Mouse (Mus musculus): ENCODE data around the gene Adra1d. TPM values are rescaled to one million over a fixed set of nuclear protein-coding genes. Genes with fewer than 3 reads are reported as not detected.

Gene Adra1d
- polyA plus RNA-seq, 1 experiment from 2014 or later: not detected

Other genes starting within 250 kb of the Adra1d start
- gene Rnf24, start 209.4 kb downstream of the Adra1d start, polyA plus RNA-seq (2015; fragmentation: Nextera tagmentation; extraction: Ambion mirVana): 20.1 and 21.1 TPM in 2 replicates
- gene Smox, start 70.8 kb downstream of the Adra1d start, polyA plus RNA-seq (2015; fragmentation: Nextera tagmentation; extraction: Ambion mirVana): 46.1 and 52.7 TPM in 2 replicates

All from midbrain, embryonic 16.5 days (tissue).